Mouse (Mus musculus) bone marrow macrophage, adult 2 months (primary cell): ENCODE results near the gene Sestd1.

Source experiments
- CTCF ChIP-seq: IDR thresholded peaks from 2 replicates; pipeline ENCODE4 v1.5.1; 2012; ENCODE audit warnings: low read depth, mild to moderate bottlenecking, low read length, moderate library complexity
- POLR2A ChIP-seq: IDR thresholded peaks from 2 replicates; pipeline ENCODE4 v1.6.1; 2012; ENCODE audit warnings: mild to moderate bottlenecking, low read depth, low read length, borderline replicate concordance

GRCm38 (mm10) chr2:77203916-77204315 lies 76.5 kb downstream of the Sestd1 start:
- no peak for TF ChIP-seq CTCF
- TF ChIP-seq POLR2A = no peak
